20 mouse cellular contexts compared by ENCODE assay signal in genomic region chr6:40403640-40404285, GRCm38 (mm10). TPM values are rescaled to one million over a fixed set of nuclear protein-coding genes. Genes with fewer than 3 reads are reported as not detected.
DNase-seq lines count a peak whose midpoint lies in the region; ATAC-seq and TF ChIP-seq lines count a peak whose summit lies in the region.
"Had no signal": no experiment of that assay in that cellular context is flagged by ENCODE, and none has a peak within 500 bp of the region (broad histone marks: within the 10 kb centered on the region; RNA-seq: fewer than 3 reads in every experiment).

No protein-coding gene starts in this region.

- peak in 1 of 2 experiments; percentile 35 for DNase-seq in left cerebral cortex, adult 2 months (ENCODE audit: extremely low spot score in 1 of 2, low spot score in 2 of 2)
- DNase-seq in left cerebral cortex, postnatal 14 days (ENCODE audit: low spot score in 2 of 2): no peak
- peak; percentile 88 to 89 for DNase-seq in cerebellum, adult 18-20 months
- peak; percentile 95 for DNase-seq in cerebellum, adult 9-11 months
- no peak for DNase-seq in stomach, postnatal 0 days (ENCODE audit: low spot score)
- DNase-seq in testis, postnatal 14 days (ENCODE audit: low spot score): no peak
- no peak for DNase-seq in retina, embryonic 14.5 days (ENCODE audit: low spot score)
- DNase-seq: adrenal gland, postnatal 36 days; gastrocnemius, postnatal 14 days; heart, postnatal 10 days; kidney, adult 11 months; kidney, postnatal 14 days had no signal

- TF ChIP-seq CTCF in left cerebral cortex, adult 2 months (IDR thresholded peaks at IDR 0.05): no peak
- TF ChIP-seq CTCF in stomach, postnatal 0 days (IDR thresholded peaks at IDR 0.05; ENCODE audit: low read depth): no peak

- TF ChIP-seq EP300 in stomach, postnatal 0 days (optimal IDR thresholded peaks at IDR 0.05): no peak

- H3K27ac ChIP-seq in left cerebral cortex, adult 2 months: 0 out of 2 replicates have a peak overlapping the region, but pooled peaks have one; percentile 19
- no peak overlapping the region for H3K27ac ChIP-seq in stomach, postnatal 0 days (replicated peaks)
- H3K27ac ChIP-seq: hindbrain, embryonic 13.5 days; limb, embryonic 12.5 days; liver, embryonic 15.5 days had no signal

- no peaks in the 10 kb centered on the region for H3K4me1 ChIP-seq in stomach, postnatal 0 days (replicated peaks; ENCODE audit: control insufficient read depth, insufficient read depth)
- H3K4me1 ChIP-seq: hindbrain, embryonic 13.5 days; limb, embryonic 12.5 days; liver, embryonic 15.5 days had no signal

- H3K9ac ChIP-seq in stomach, postnatal 0 days (ENCODE audit: low read length): no peak overlapping the region
- H3K9ac ChIP-seq: hindbrain, embryonic 13.5 days; limb, embryonic 12.5 days; liver, embryonic 15.5 days had no signal

- H3K4me2 ChIP-seq in stomach, postnatal 0 days (replicated peaks; ENCODE audit: low read depth): no peak overlapping the region
- H3K4me2 ChIP-seq: hindbrain, embryonic 13.5 days; limb, embryonic 12.5 days; liver, embryonic 15.5 days had no signal

- H3K4me3 ChIP-seq in left cerebral cortex, adult 2 months: no peak overlapping the region
- no peak overlapping the region for H3K4me3 ChIP-seq in stomach, postnatal 0 days (ENCODE audit: low read depth, low read length)
- H3K4me3 ChIP-seq: hindbrain, embryonic 13.5 days; limb, embryonic 12.5 days; liver, embryonic 15.5 days; megakaryocyte, embryonic 14.5 days had no signal

- intact Hi-C loops in left cerebral cortex, adult 2 months (cut with DNase I): no loop called here
- intact Hi-C loops in left cerebral cortex, postnatal 14 days (cut with DNase I): no loop called here

- ATAC-seq in stomach, postnatal 0 days (ENCODE audit: low FRiP score, low TSS enrichment): 0 out of 2 replicates have a peak, but pooled peaks have one; percentile 21
- ATAC-seq: lung, postnatal 0 days; midbrain, embryonic 16.5 days had no signal

- no peaks in the 10 kb centered on the region for H3K9me3 ChIP-seq in stomach, postnatal 0 days (ENCODE audit: control insufficient read depth, low read length)
- H3K9me3 ChIP-seq: liver, embryonic 15.5 days had no signal

- no peaks in the 10 kb centered on the region for H3K27me3 ChIP-seq in stomach, postnatal 0 days (ENCODE audit: control insufficient read depth, insufficient read depth, low read length)
- H3K27me3 ChIP-seq: hindbrain, embryonic 13.5 days; limb, embryonic 12.5 days; liver, embryonic 15.5 days; megakaryocyte, embryonic 14.5 days had no signal

- WGBS in stomach, postnatal 0 days: 84% methylated on average over 4 of the region's 4 CpGs

- peaks cover 17% of the 10 kb centered on the region for H3K36me3 ChIP-seq in stomach, postnatal 0 days (ENCODE audit: control insufficient read depth, insufficient read depth, low read length)

RNA-seq across cellular contexts. Expression of gene E330009J07Rik, which starts 32.2 kb away (rescaled TPM):
- total RNA-seq in left cerebral cortex, adult 2 months (2021): 10 to 100 TPM; 57.2 to 65.2 TPM
- 10 to 100 TPM; 38.6 to 45.2 TPM for total RNA-seq in left cerebral cortex, postnatal 14 days (2021)
- 11.0 TPM in 2 replicates for polyA plus RNA-seq in stomach, postnatal 0 days (2015; fragmentation: Nextera tagmentation; extraction: Ambion mirVana)

RNA-seq across cellular contexts. Expression of gene Wee2, which starts 35.1 kb away (rescaled TPM):
- total RNA-seq in left cerebral cortex, adult 2 months (2021): under 1 TPM in 1 of 2 experiments, not detected in 1; 0.41 TPM
- not detected for total RNA-seq in left cerebral cortex, postnatal 14 days (2021)
- polyA plus RNA-seq in stomach, postnatal 0 days (2015; fragmentation: Nextera tagmentation; extraction: Ambion mirVana): 0.05 TPM in 1 of 2 replicates, not detected in the other
- total RNA-seq: adrenal gland, postnatal 36 days; ES-E14; gastrocnemius, postnatal 14 days; heart, adult 8-10 months; heart, postnatal 10 days had no signal
- polyA plus RNA-seq: limb, embryonic 12.5 days; liver, embryonic 15.5 days; lung, postnatal 0 days had no signal

Comparison
In these comparisons a context has a peak if more than half of its experiments do, and no peak if none do; other contexts are left out.
1. DNase-seq: peak in cerebellum, adult 18-20 months (2 of 2) and cerebellum, adult 9-11 months (single experiment); none in left cerebral cortex, postnatal 14 days (0 of 2), stomach, postnatal 0 days (single experiment), testis, postnatal 14 days (single experiment) and retina, embryonic 14.5 days (single experiment).